Mouse (Mus musculus) ES-E14 (cell line): ENCODE data around the gene Slc25a42.

Experiments used
- CHD2 ChIP-seq: IDR thresholded peaks from 2 replicates; pipeline ENCODE4 v1.6.1; 2014; ENCODE audit warnings: mild to moderate bottlenecking, low read depth, low read length, inconsistent platforms
- HCFC1 ChIP-seq: IDR thresholded peaks from 2 replicates; pipeline ENCODE4 v1.6.1; 2012; ENCODE audit warnings: low read length, inconsistent platforms, borderline replicate concordance; ENCODE audit not compliant: insufficient read depth
- MAFK ChIP-seq: IDR thresholded peaks from 2 replicates; pipeline ENCODE4 v1.6.1; 2014; ENCODE audit warnings: mild to moderate bottlenecking, low read depth, low read length, inconsistent platforms; ENCODE audit not compliant: insufficient read depth
- ZC3H11A ChIP-seq: IDR thresholded peaks from 2 replicates; pipeline ENCODE4 v1.6.1; 2012; ENCODE audit warnings: low read depth, mild to moderate bottlenecking, inconsistent platforms, low read length, borderline replicate concordance
- ZNF384 ChIP-seq: IDR thresholded peaks from 2 replicates; pipeline ENCODE4 v1.6.1; 2012; ENCODE audit warnings: low read depth, low read length, inconsistent platforms

DNA sequence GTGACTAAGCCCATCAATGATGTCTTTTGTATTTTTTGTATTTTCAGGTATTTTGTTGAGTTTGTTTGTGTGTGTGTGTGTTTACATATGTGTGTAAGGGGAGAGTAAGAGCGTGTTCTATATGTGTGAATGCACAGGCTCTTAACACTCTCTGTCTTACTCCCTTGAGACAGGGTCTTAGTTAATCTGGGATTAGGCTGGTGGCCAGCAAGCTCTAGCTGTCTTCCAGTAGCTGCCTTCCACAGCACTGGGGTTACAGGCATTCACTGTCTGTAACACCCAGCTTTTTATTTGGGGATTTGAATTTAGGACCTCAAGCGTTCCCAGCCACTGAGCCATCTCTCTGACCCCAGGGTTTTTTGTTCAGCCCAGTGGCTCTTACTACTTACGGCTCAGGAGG, 35.7 kb upstream of the Slc25a42 start:
- TF ChIP-seq HCFC1: no peak
- TF ChIP-seq CHD2: no peak
- TF ChIP-seq ZNF384: no peak
- no peak for TF ChIP-seq ZC3H11A
- TF ChIP-seq MAFK: no peak
